Mouse (Mus musculus) neural tube, embryonic 11.5 days (tissue): ENCODE measurements around the gene Hivep1. TPM values are rescaled to one million over a fixed set of nuclear protein-coding genes. Genes with fewer than 3 reads are reported as not detected.

ENCODE experiments used
- ATAC-seq: fragments of 200-750 bp; cut with Nextera tagmentation; 2 replicates; pipeline ENCODE4 v1.8.0; 2017; ENCODE audit warnings: moderate number of reproducible peaks, mild to moderate bottlenecking, moderate TSS enrichment, moderate library complexity; ENCODE audit not compliant: insufficient read depth, low FRiP score, low TSS enrichment
- DNase-seq: peaks from one replicate; pipeline ENCODE4 v3.0.0-alpha.2; 2015; ENCODE audit warnings: low spot score
- H3K27ac ChIP-seq: fragments of 300-500 bp; sonication (generic); 2 replicates; pipeline ENCODE4 v1.5.1; 2014; ENCODE audit warnings: low read depth, mild to moderate bottlenecking, low read length
- H3K27me3 ChIP-seq: fragments of 300-500 bp; sonication (generic); 2 replicates; pipeline ENCODE4 v1.6.1; 2014; ENCODE audit warnings: mild to moderate bottlenecking, low read length, mixed read lengths; ENCODE audit not compliant: control insufficient read depth, insufficient read depth
- H3K36me3 ChIP-seq: fragments of 300-500 bp; sonication (generic); 2 replicates; pipeline ENCODE4 v1.6.1; 2014; ENCODE audit warnings: mild to moderate bottlenecking, low read length, moderate library complexity, mixed read lengths; ENCODE audit not compliant: control insufficient read depth, insufficient read depth
- H3K4me1 ChIP-seq: fragments of 300-500 bp; sonication (generic); 2 replicates; pipeline ENCODE4 v1.6.1; 2014; ENCODE audit warnings: low read length, mixed read lengths; ENCODE audit not compliant: control insufficient read depth, insufficient read depth
- H3K4me2 ChIP-seq: fragments of 300-500 bp; sonication (generic); 2 replicates; pipeline ENCODE4 v1.6.1; 2014; ENCODE audit warnings: low read depth, mild to moderate bottlenecking, moderate library complexity
- H3K4me3 ChIP-seq: fragments of 300-500 bp; sonication (generic); 2 replicates; pipeline ENCODE4 v1.5.1; 2014; ENCODE audit warnings: low read depth, low read length
- H3K9ac ChIP-seq: fragments of 300-500 bp; sonication (generic); 2 replicates; pipeline ENCODE4 v1.6.1; 2014; ENCODE audit warnings: mild to moderate bottlenecking, low read length
- H3K9me3 ChIP-seq: fragments of 300-500 bp; sonication (generic); 2 replicates; pipeline ENCODE4 v1.6.1; 2016; ENCODE audit warnings: low read length; ENCODE audit not compliant: control insufficient read depth
- WGBS: fragments of 180-500 bp; shearing (Covaris S2); extraction: QIAGEN DNeasy Blood & Tissue Kit; methylation state at CpG from one replicate; pipeline ENCODE4 v1.1.7; 2014; 5-methylcytosine and 5-hydroxymethylcytosine counted together
- polyA plus RNA-seq: library from polyadenylated mRNA; unstranded; fragments of >200 nt; fragmentation: Nextera tagmentation; extraction: Ambion mirVana; gene quantifications from 2 replicates; pipeline ENCODE4 v1.2.1, GENCODE M21; 2014

Hivep1 gene
- polyA plus RNA-seq, 1 experiment from 2014 or later = 13.0 TPM

DNA sequence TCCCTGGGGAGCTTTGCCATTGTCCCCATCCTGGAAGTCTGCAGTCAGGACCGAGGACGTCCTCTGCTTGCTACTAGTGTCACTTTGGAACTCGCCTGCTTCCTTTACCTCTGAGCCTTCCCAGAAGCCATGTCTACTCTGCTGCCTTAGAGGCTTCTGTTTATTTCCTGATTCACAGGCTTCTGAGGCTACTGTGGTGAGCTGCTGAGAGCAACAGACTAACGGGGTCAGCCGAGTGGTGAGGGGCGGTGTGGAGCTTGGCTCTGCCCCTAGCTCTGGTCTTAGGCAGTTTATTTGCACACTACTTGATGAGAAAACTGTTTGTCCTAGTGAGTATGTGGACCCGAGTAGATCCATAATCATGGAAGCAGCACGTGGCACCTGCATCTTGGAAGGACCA lies 37.2 kb downstream of the Hivep1 start:
- ATAC-seq = no peak
- H3K4me2 ChIP-seq = no peak overlapping the region
- no peak overlapping the region for H3K4me3 ChIP-seq
- WGBS = 82% methylated on average over 8 of the region's 8 CpGs
- H3K36me3 ChIP-seq = no peaks in the 10 kb centered on the region
- H3K27ac ChIP-seq = no peak overlapping the region
- no peak for DNase-seq
- peaks cover 5% of the 10 kb centered on the region for H3K4me1 ChIP-seq
- no peaks in the 10 kb centered on the region for H3K9me3 ChIP-seq
- no peaks in the 10 kb centered on the region for H3K27me3 ChIP-seq
- no peak overlapping the region for H3K9ac ChIP-seq

- no peak overlapping the region for H3K27ac ChIP-seq
- ATAC-seq = no peak
- no peaks in the 10 kb centered on the region for H3K27me3 ChIP-seq
- DNase-seq = no peak
- H3K36me3 ChIP-seq = no peaks in the 10 kb centered on the region
- no peak overlapping the region for H3K4me3 ChIP-seq
- H3K9me3 ChIP-seq = no peaks in the 10 kb centered on the region
- H3K4me1 ChIP-seq = peaks cover 5% of the 10 kb centered on the region
- no peak overlapping the region for H3K4me2 ChIP-seq
- WGBS = 94% methylated on average over 5 of the region's 5 CpGs
- no peak overlapping the region for H3K9ac ChIP-seq
Measured at GRCm38 (mm10) chr13:42090751-42091150, 38.9 kb downstream of the Hivep1 start.

GRCm38 (mm10) chr13:42092392-42093139 lies 40.7 kb downstream of the Hivep1 start:
- DNase-seq (no peak), ATAC-seq (no peak)
- H3K4me2 ChIP-seq = no peak overlapping the region
- H3K9me3 ChIP-seq = no peaks in the 10 kb centered on the region
- no peak overlapping the region for H3K4me3 ChIP-seq
- no peaks in the 10 kb centered on the region for H3K36me3 ChIP-seq
- no peak overlapping the region for H3K27ac ChIP-seq
- no peaks in the 10 kb centered on the region for H3K27me3 ChIP-seq
- 58% methylated on average over 8 of the region's 8 CpGs for WGBS
- no peak overlapping the region for H3K9ac ChIP-seq
- H3K4me1 ChIP-seq = peaks cover 9% of the 10 kb centered on the region

- no peaks in the 10 kb centered on the region for H3K27me3 ChIP-seq
- peaks cover 9% of the 10 kb centered on the region for H3K4me1 ChIP-seq
- no peak overlapping the region for H3K27ac ChIP-seq
- no peaks in the 10 kb centered on the region for H3K9me3 ChIP-seq
- no peak overlapping the region for H3K4me3 ChIP-seq
- no peak overlapping the region for H3K4me2 ChIP-seq
- no peak for DNase-seq
- WGBS = 77% methylated on average over 12 of the region's 12 CpGs
- H3K36me3 ChIP-seq = no peaks in the 10 kb centered on the region
- no peak for ATAC-seq
- H3K9ac ChIP-seq = no peak overlapping the region
Measured at GRCm38 (mm10) chr13:42093268-42094042, 41.6 kb downstream of the Hivep1 start.

DNA sequence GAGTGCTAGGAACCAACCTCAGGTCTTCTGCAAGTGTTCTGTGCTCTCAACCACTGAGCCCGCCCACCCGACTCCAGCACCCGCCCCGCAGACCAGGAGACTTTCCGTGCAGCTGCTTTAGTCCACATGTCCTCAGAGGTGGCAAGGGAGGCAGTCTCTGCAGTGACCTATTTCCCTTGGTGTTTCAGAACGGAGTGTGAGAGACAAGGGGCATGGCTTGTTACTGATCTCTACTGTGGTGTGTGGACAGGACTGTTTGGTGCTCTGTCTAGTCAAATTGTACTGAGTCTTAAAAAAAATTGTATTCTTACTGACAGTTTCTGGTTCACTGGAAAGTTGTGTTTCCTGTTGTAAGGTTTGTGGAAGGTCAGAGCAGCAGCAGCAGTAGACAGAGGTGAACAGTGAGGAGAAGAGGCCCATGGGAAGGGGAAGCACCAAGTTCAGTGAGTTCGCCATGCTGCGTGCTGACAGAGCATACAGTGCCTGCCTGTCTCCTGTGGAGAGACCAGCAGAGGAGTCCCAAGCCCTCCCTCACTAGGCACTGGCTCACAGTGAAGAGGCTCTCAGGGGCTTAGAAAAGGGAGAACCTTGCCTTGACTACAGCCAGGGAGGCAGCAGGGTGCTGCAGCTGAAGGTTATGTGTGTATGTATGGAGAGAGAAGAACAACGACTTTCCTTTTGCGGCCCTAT lies 44.1 kb downstream of the Hivep1 start:
- H3K9me3 ChIP-seq = no peaks in the 10 kb centered on the region
- H3K9ac ChIP-seq = no peak overlapping the region
- peaks cover 9% of the 10 kb centered on the region for H3K4me1 ChIP-seq
- no peaks in the 10 kb centered on the region for H3K36me3 ChIP-seq
- ATAC-seq (no peak), DNase-seq (no peak)
- H3K27me3 ChIP-seq = no peaks in the 10 kb centered on the region
- H3K4me2 ChIP-seq = no peak overlapping the region
- 76% methylated on average over 10 of the region's 10 CpGs for WGBS
- H3K27ac ChIP-seq = no peak overlapping the region
- H3K4me3 ChIP-seq = no peak overlapping the region

- Histone ChIP-seq H3K4me1 (peaks cover 16% of the 10 kb centered on the region), H3K4me3 (no peak overlapping the region), H3K9ac (no peak overlapping the region), H3K9me3 (no peaks in the 10 kb centered on the region), H3K36me3 (no peaks in the 10 kb centered on the region), H3K27me3 (no peaks in the 10 kb centered on the region), H3K4me2 (no peak overlapping the region), H3K27ac (no peak overlapping the region)
- ATAC-seq = no peak
- no peak for DNase-seq
Measured at GRCm38 (mm10) chr13:42097109-42097508, 45.3 kb downstream of the Hivep1 start.

DNA sequence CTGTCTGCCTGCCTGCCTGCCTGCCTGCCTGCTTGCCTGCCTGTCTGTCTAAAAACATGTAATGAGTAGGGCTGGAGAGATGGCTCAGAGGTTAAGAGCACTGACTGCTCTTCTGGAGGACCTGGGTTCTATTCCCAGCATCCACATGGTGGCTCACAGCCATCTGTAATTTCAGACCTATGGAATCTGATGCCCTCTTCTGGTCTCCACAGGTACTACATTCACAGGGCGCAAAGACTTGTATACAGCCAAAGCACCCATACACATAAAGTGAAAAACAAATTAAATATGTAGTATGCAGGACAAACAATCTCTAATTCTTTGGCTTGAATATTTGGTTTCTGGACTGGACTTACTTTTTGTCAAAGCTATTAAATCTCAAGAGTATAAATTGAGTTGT lies 46.7 kb downstream of the Hivep1 start:
- 100% methylated on average over 1 of the region's 1 CpGs for WGBS
- no peak overlapping the region for H3K4me3 ChIP-seq
- no peaks in the 10 kb centered on the region for H3K27me3 ChIP-seq
- ATAC-seq = no peak
- no peaks in the 10 kb centered on the region for H3K9me3 ChIP-seq
- no peak for DNase-seq
- no peak overlapping the region for H3K4me2 ChIP-seq
- H3K9ac ChIP-seq = no peak overlapping the region
- no peaks in the 10 kb centered on the region for H3K36me3 ChIP-seq
- peaks cover 21% of the 10 kb centered on the region for H3K4me1 ChIP-seq
- H3K27ac ChIP-seq = no peak overlapping the region

GRCm38 (mm10) chr13:42099523-42099922 lies 47.7 kb downstream of the Hivep1 start:
- H3K36me3 ChIP-seq = no peaks in the 10 kb centered on the region
- no peak overlapping the region for H3K4me2 ChIP-seq
- no peak overlapping the region for H3K27ac ChIP-seq
- H3K27me3 ChIP-seq = no peaks in the 10 kb centered on the region
- DNase-seq (no peak), ATAC-seq (no peak)
- H3K4me1 ChIP-seq = peaks cover 21% of the 10 kb centered on the region
- no peak overlapping the region for H3K4me3 ChIP-seq
- 90% methylated on average over 4 of the region's 4 CpGs for WGBS
- no peaks in the 10 kb centered on the region for H3K9me3 ChIP-seq
- H3K9ac ChIP-seq = no peak overlapping the region
